Mouse (Mus musculus): ENCODE data around the gene Slc1a5. TPM values are rescaled to one million over a fixed set of nuclear protein-coding genes. Genes with fewer than 3 reads are reported as not detected.
A peak's percentile ranks its signal among the peaks of the same experiment; 100 is the strongest.

Slc1a5 gene
- polyA plus RNA-seq, 1 experiment = 74.6 TPM

GRCm38 (mm10) chr7:16845072-16845819, 64.1 kb downstream of the Slc1a5 start:
- TF ChIP-seq CTCF (conservative IDR thresholded peaks at IDR 0.05; ENCODE audit: insufficient read depth, insufficient read length, low read depth, low read length) = no peak
- no peak for TF ChIP-seq POLR2A (IDR thresholded peaks at IDR 0.05; ENCODE audit: low read depth, low read length)
- DNase-seq = peak; percentile 78
- 27% methylated on average over 14 of the region's 14 CpGs for WGBS

GRCm38 (mm10) chr7:16845820-16846167, 64.7 kb downstream of the Slc1a5 start:
- no peak for TF ChIP-seq CTCF (conservative IDR thresholded peaks at IDR 0.05; ENCODE audit: insufficient read depth, insufficient read length, low read depth, low read length)
- TF ChIP-seq POLR2A (IDR thresholded peaks at IDR 0.05; ENCODE audit: low read depth, low read length) = no peak
- WGBS = 33% methylated on average over 10 of the region's 10 CpGs
- Histone ChIP-seq H3K27me3 (replicated peaks; ENCODE audit: control insufficient read depth, insufficient read depth, low read length) (no peaks in the 10 kb centered on the region), H3K36me3 (ENCODE audit: control insufficient read depth, insufficient read depth, low read length) (no peaks in the 10 kb centered on the region), H3K4me1 (ENCODE audit: control insufficient read depth, insufficient read depth, low read length) (0 out of 2 replicates have a peak, but pooled peaks cover 5% of the 10 kb centered on the region), H3K27ac (ENCODE audit: insufficient read depth, low read depth, low read length) (peak overlapping the region; percentile 71), H3K4me3 (ENCODE audit: insufficient read depth, low read depth, low read length) (peak overlapping the region; percentile 83)
- DNase-seq = no peak

More at GRCm38 (mm10) chr7:16845072-16845819, 64.1 kb downstream of the Slc1a5 start:
- no peaks in the 10 kb centered on the region for H3K27me3 ChIP-seq (replicated peaks; ENCODE audit: control insufficient read depth, insufficient read depth, low read length)
- no peaks in the 10 kb centered on the region for H3K36me3 ChIP-seq (ENCODE audit: control insufficient read depth, insufficient read depth, low read length)
- H3K4me3 ChIP-seq (ENCODE audit: insufficient read depth, low read depth, low read length) = peak overlapping the region; percentile 83
- H3K4me1 ChIP-seq (ENCODE audit: control insufficient read depth, insufficient read depth, low read length) = 0 out of 2 replicates have a peak, but pooled peaks cover 5% of the 10 kb centered on the region
- peak overlapping the region; percentile 73 for H3K27ac ChIP-seq (ENCODE audit: insufficient read depth, low read depth, low read length)

- Histone ChIP-seq H3K27me3 (replicated peaks; ENCODE audit: control insufficient read depth, insufficient read depth, low read length) (no peaks in the 10 kb centered on the region), H3K4me3 (ENCODE audit: insufficient read depth, low read depth, low read length) (no peak overlapping the region), H3K4me1 (ENCODE audit: control insufficient read depth, insufficient read depth, low read length) (0 out of 2 replicates have a peak, but pooled peaks cover 5% of the 10 kb centered on the region), H3K36me3 (ENCODE audit: control insufficient read depth, insufficient read depth, low read length) (no peaks in the 10 kb centered on the region), H3K27ac (ENCODE audit: insufficient read depth, low read depth, low read length) (no peak overlapping the region)
- TF ChIP-seq POLR2A (IDR thresholded peaks at IDR 0.05; ENCODE audit: low read depth, low read length) = no peak
- no peak for TF ChIP-seq CTCF (conservative IDR thresholded peaks at IDR 0.05; ENCODE audit: insufficient read depth, insufficient read length, low read depth, low read length)
- WGBS = 86% methylated on average over 5 of the region's 5 CpGs
- DNase-seq = no peak
These were observed 65.6 kb downstream of the Slc1a5 start for GRCm38 (mm10) chr7:16846775-16847174.

GRCm38 (mm10) chr7:16847507-16847906, 66.4 kb downstream of the Slc1a5 start:
- WGBS = 83% methylated on average over 19 of the region's 19 CpGs
- DNase-seq = no peak
- Histone ChIP-seq H3K36me3 (ENCODE audit: control insufficient read depth, insufficient read depth, low read length) (no peaks in the 10 kb centered on the region), H3K27ac (ENCODE audit: insufficient read depth, low read depth, low read length) (no peak overlapping the region), H3K4me1 (ENCODE audit: control insufficient read depth, insufficient read depth, low read length) (no peaks in the 10 kb centered on the region), H3K27me3 (replicated peaks; ENCODE audit: control insufficient read depth, insufficient read depth, low read length) (no peaks in the 10 kb centered on the region), H3K4me3 (ENCODE audit: insufficient read depth, low read depth, low read length) (no peak overlapping the region)
- TF ChIP-seq CTCF (conservative IDR thresholded peaks at IDR 0.05; ENCODE audit: insufficient read depth, insufficient read length, low read depth, low read length) = no peak
- TF ChIP-seq POLR2A (IDR thresholded peaks at IDR 0.05; ENCODE audit: low read depth, low read length) = no peak

Other genes with a start within 250 kb of the Slc1a5 start
- 25.7 and 28.6 TPM in 2 replicates for gene Arhgap35, start 166.3 kb upstream of the Slc1a5 start, polyA plus RNA-seq (2012; rRNA removed)
- not detected in 2 replicates for gene Ceacam15, start 105.6 kb upstream of the Slc1a5 start, polyA plus RNA-seq (2012; rRNA removed)
- gene Ceacam9, start 59.4 kb upstream of the Slc1a5 start, polyA plus RNA-seq (2012; rRNA removed) = not detected in 2 replicates
- gene Ap2s1, start 42.9 kb upstream of the Slc1a5 start, polyA plus RNA-seq (2012; rRNA removed) = 288 and 300 TPM in 2 replicates
- gene Strn4, start 34.5 kb downstream of the Slc1a5 start, polyA plus RNA-seq (2012; rRNA removed) = 94.4 and 116 TPM in 2 replicates
- gene Fkrp, start 35.4 kb downstream of the Slc1a5 start, polyA plus RNA-seq (2012; rRNA removed) = 31.0 and 33.9 TPM in 2 replicates
- 18.3 and 23.3 TPM in 2 replicates for gene Prkd2, start 61.6 kb downstream of the Slc1a5 start, polyA plus RNA-seq (2012; rRNA removed)
- 5.5 and 7.5 TPM in 2 replicates for gene Dact3, start 94.0 kb downstream of the Slc1a5 start, polyA plus RNA-seq (2012; rRNA removed)
- 3.6 and 3.7 TPM in 2 replicates for gene Gng8, start 110.4 kb downstream of the Slc1a5 start, polyA plus RNA-seq (2012; rRNA removed)
- 4.0 and 5.0 TPM in 2 replicates for gene Ptgir, start 125.2 kb downstream of the Slc1a5 start, polyA plus RNA-seq (2012; rRNA removed)
- 305 and 325 TPM in 2 replicates for gene Calm3, start 142.8 kb downstream of the Slc1a5 start, polyA plus RNA-seq (2012; rRNA removed)
- gene Pnmal2, start 163.3 kb downstream of the Slc1a5 start, polyA plus RNA-seq (2012; rRNA removed) = 3.6 and 4.0 TPM in 2 replicates
- 0.01 and 0.06 TPM in 2 replicates for gene Pnmal1, start 178.3 kb downstream of the Slc1a5 start, polyA plus RNA-seq (2012; rRNA removed)
- gene Gm42372, start 201.7 kb downstream of the Slc1a5 start, polyA plus RNA-seq (2012; rRNA removed) = 0.08 TPM in 1 of 2 replicates, not detected in the other
- 0.81 and 1.0 TPM in 2 replicates for gene Ccdc8, start 211.4 kb downstream of the Slc1a5 start, polyA plus RNA-seq (2012; rRNA removed)
- gene Ppp5c, start 246.6 kb downstream of the Slc1a5 start, polyA plus RNA-seq (2012; rRNA removed) = 199 and 226 TPM in 2 replicates

Data from kidney, adult 2 months (tissue).